Mouse (Mus musculus) mature B cell (primary cell): ENCODE data around the gene Rpl35.

Source experiments
- in situ Hi-C: fragments of 300-500 bp; cut with MboI; formaldehyde crosslinking; loops from 2 replicates; pipeline ENCODE4 v1.14.3; 2019

The Rpl35 gene

GRCm38 (mm10) chr2:38997386-38998374 lies 7.7 kb downstream of the Rpl35 start, which contains the start of gene Wdr38:
Gene Wdr38, plus strand, starts transcription at chr2:38997476.
- in situ Hi-C loops = loop anchor here (5.0 kb wide), 1 partner anchor 70 kb away; the partner anchor contains the start of gene Nr6a1

GRCm38 (mm10) chr2:38992452-38992851 lies 13.0 kb downstream of the Rpl35 start:
- in situ Hi-C loops = no loop called here

- in situ Hi-C loops = no loop called here
These were observed 13.4 kb downstream of the Rpl35 start for GRCm38 (mm10) chr2:38992004-38992403.

GRCm38 (mm10) chr2:38988929-38989328 lies 16.5 kb downstream of the Rpl35 start:
- in situ Hi-C loops = no loop called here

GRCm38 (mm10) chr2:38987803-38988510 lies 17.5 kb downstream of the Rpl35 start:
- in situ Hi-C loops = no loop called here

GRCm38 (mm10) chr2:38987371-38987770 lies 18.1 kb downstream of the Rpl35 start:
- in situ Hi-C loops = no loop called here

- in situ Hi-C loops = no loop called here
These were observed 18.8 kb downstream of the Rpl35 start for GRCm38 (mm10) chr2:38986580-38986979.

GRCm38 (mm10) chr2:38983456-38983855 lies 22.0 kb downstream of the Rpl35 start:
- in situ Hi-C loops = no loop called here

GRCm38 (mm10) chr2:38977837-38978236 lies 27.6 kb downstream of the Rpl35 start:
- in situ Hi-C loops = no loop called here

GRCm38 (mm10) chr2:38975941-38976805 lies 29.3 kb downstream of the Rpl35 start:
- in situ Hi-C loops = no loop called here

GRCm38 (mm10) chr2:38975181-38975580 lies 30.2 kb downstream of the Rpl35 start:
- in situ Hi-C loops = no loop called here

- in situ Hi-C loops = no loop called here
These were observed 31.3 kb downstream of the Rpl35 start for GRCm38 (mm10) chr2:38974171-38974570.

- in situ Hi-C loops = no loop called here
These were observed 31.7 kb downstream of the Rpl35 start for GRCm38 (mm10) chr2:38973701-38974100.

- in situ Hi-C loops = no loop called here
These were observed 32.2 kb downstream of the Rpl35 start for GRCm38 (mm10) chr2:38973223-38973622.

- in situ Hi-C loops = no loop called here
These were observed 35.4 kb downstream of the Rpl35 start for GRCm38 (mm10) chr2:38970057-38970456.

- in situ Hi-C loops = no loop called here
These were observed 35.8 kb downstream of the Rpl35 start for GRCm38 (mm10) chr2:38969650-38970049.

GRCm38 (mm10) chr2:38964198-38964597 lies 41.2 kb downstream of the Rpl35 start:
- in situ Hi-C loops = no loop called here

GRCm38 (mm10) chr2:38957671-38958223 lies 47.7 kb downstream of the Rpl35 start:
- in situ Hi-C loops = no loop called here

- in situ Hi-C loops = no loop called here
These were observed 49.4 kb downstream of the Rpl35 start for GRCm38 (mm10) chr2:38956062-38956461.

- in situ Hi-C loops = no loop called here
These were observed 52.1 kb downstream of the Rpl35 start for GRCm38 (mm10) chr2:38953152-38953883.
